Mouse (Mus musculus) erythroblast, embryonic 14.5 days (primary cell): ENCODE data around the gene Tmem132b.

Experiments
- GATA1 ChIP-seq: IDR thresholded peaks from 2 replicates; pipeline ENCODE4 v1.6.1; 2012; ENCODE audit warnings: low read length, inconsistent platforms, mixed read lengths
- TAL1 ChIP-seq: IDR thresholded peaks from 3 replicates; pipeline ENCODE4 v1.6.1; 2012; ENCODE audit warnings: low read length, inconsistent platforms, mixed read lengths

DNA sequence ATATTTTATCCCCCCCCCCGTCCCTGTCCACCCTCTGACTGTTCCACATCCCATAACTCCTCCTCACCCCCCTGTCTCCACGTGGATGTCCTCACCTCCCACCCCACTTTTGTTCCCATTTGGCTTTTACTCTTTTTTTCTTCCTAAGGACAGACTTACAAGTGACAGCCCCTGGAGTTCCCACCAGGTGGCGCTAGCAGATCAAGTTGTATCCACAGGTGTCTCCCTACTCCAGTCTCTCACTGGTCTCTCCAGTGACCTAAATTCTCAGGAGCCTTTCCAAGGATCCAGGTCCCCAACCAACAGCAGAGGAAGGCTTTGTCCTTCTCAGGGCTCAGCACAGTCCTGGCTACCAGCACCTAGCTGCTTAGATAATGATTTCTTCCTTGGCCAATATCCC, 177.6 kb downstream of the Tmem132b start:
- TF ChIP-seq GATA1 (no peak), TAL1 (no peak)
